Mouse (Mus musculus) embryonic fibroblast, embryonic 13.5 days (primary cell): ENCODE data around the gene Acacb.

Experiments used
- CTCF ChIP-seq: IDR thresholded peaks from 2 replicates; pipeline ENCODE4 v1.5.1; 2011; ENCODE audit warnings: mild to moderate bottlenecking, control low read depth, low read length, moderate library complexity, borderline replicate concordance; ENCODE audit not compliant: insufficient read depth
- POLR2A ChIP-seq: IDR thresholded peaks from 2 replicates; pipeline ENCODE4 v1.6.1; 2011; ENCODE audit warnings: low read depth, mild to moderate bottlenecking, control low read depth, low read length, moderate library complexity

- no peak for TF ChIP-seq CTCF
- no peak for TF ChIP-seq POLR2A
Observed at GRCm38 (mm10) chr5:114259495-114259894, 113.2 kb downstream of the Acacb start.
